Mouse (Mus musculus) spleen, adult 2 months (tissue): ENCODE measurements at regions not wholly inside any gene's neighbourhood (a gene's known extent, or its start where the extent isn't known, plus 50 kb on each side); places are given as distances from the start of the nearest gene placed in this dataset.

Experiments
- DNase-seq, 2 experiments: peaks; one replicate each; pipeline versions ENCODE4 v3.0.0 to v3.0.0-alpha.2; 2012 to 2021; ENCODE audit warnings: low spot score in 2 of 2, low read depth in 1 of 2
- H3K27ac ChIP-seq: fragments of 200-500 bp; 2 replicates; pipeline ENCODE4 v1.5.1; 2012; ENCODE audit warnings: low read length, inconsistent platforms; ENCODE audit not compliant: insufficient read depth
- H3K27me3 ChIP-seq: fragments of 200-500 bp; 2 replicates; pipeline ENCODE4 v1.6.1; 2012; ENCODE audit warnings: mild to moderate bottlenecking, moderate library complexity, low read length, inconsistent platforms; ENCODE audit not compliant: control insufficient read depth, insufficient read depth
- H3K36me3 ChIP-seq: fragments of 200-500 bp; 2 replicates; pipeline ENCODE4 v1.6.1; 2012; ENCODE audit warnings: mild to moderate bottlenecking, low read length, inconsistent platforms; ENCODE audit not compliant: control insufficient read depth, insufficient read depth
- H3K4me1 ChIP-seq: fragments of 200-500 bp; 2 replicates; pipeline ENCODE4 v1.6.1; 2011; ENCODE audit warnings: inconsistent platforms; ENCODE audit not compliant: control insufficient read depth, insufficient read depth, insufficient read length
- H3K4me3 ChIP-seq: fragments of 200-500 bp; 2 replicates; pipeline ENCODE4 v1.5.1; 2011; ENCODE audit warnings: mild to moderate bottlenecking, inconsistent platforms; ENCODE audit not compliant: insufficient read depth, insufficient read length; ENCODE audit errors: extremely low read depth
- CTCF ChIP-seq: fragments of 200-500 bp; IDR thresholded peaks from 2 replicates; pipeline ENCODE4 v1.5.1; 2011; ENCODE audit warnings: mild to moderate bottlenecking, inconsistent platforms; ENCODE audit not compliant: insufficient read depth, insufficient read length, insufficient replicate concordance; ENCODE audit errors: extremely low read depth
- POLR2A ChIP-seq: fragments of 200-500 bp; IDR thresholded peaks from 2 replicates; pipeline ENCODE4 v1.6.1; 2011; ENCODE audit warnings: low read depth, low read length, inconsistent platforms
- WGBS: fragments of 180-500 bp; shearing (Covaris S2); methylation state at CpG from one replicate; pipeline ENCODE4 v1.1.7; 2018; 5-methylcytosine and 5-hydroxymethylcytosine counted together

GRCm38 (mm10) chrX:167099411-167099810, 109.7 kb downstream of the Tmsb4x start:
- peak overlapping the region; percentile 55 for H3K27ac ChIP-seq
- H3K4me1 ChIP-seq: peaks cover 14% of the 10 kb centered on the region; the same call in 1 of the 2 replicates
- DNase-seq: no peak
- no peaks in the 10 kb centered on the region for H3K27me3 ChIP-seq
- no peak for TF ChIP-seq POLR2A
- TF ChIP-seq CTCF: no peak
- H3K4me3 ChIP-seq: no peak overlapping the region
- 84% methylated on average over 6 of the region's 6 CpGs for WGBS
- no peaks in the 10 kb centered on the region for H3K36me3 ChIP-seq

DNA sequence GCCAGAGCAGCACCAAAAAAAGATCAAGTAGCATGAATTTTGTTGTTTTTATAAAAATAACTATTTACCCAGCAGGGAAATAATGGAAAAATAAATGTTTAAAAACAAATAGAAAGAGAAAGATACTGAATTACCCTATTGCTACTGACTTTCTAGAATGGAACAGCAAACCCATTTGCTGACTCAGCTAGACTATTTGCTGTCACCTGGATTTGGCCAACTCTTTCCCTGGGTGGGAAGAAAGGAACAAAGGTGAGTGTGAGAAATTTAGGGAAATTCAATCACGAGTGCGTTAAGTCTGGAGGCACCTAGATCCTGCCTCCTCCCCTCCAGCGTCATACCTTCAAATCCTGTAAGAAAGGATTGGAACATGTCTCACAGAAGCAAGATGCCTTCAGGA, 110.2 kb downstream of the Tmsb4x start:
- 88% methylated on average over 3 of the region's 3 CpGs for WGBS
- Histone ChIP-seq H3K4me1 (peaks cover 14% of the 10 kb centered on the region; the same call in 1 of the 2 replicates), H3K27me3 (no peaks in the 10 kb centered on the region), H3K4me3 (no peak overlapping the region), H3K27ac (no peak overlapping the region), H3K36me3 (no peaks in the 10 kb centered on the region)
- no peak for DNase-seq
- TF ChIP-seq CTCF: no peak
- no peak for TF ChIP-seq POLR2A

GRCm38 (mm10) chrX:167091841-167092240, 117.3 kb downstream of the Tmsb4x start:
- no peak for TF ChIP-seq CTCF
- peak; percentile 18; the same call in 1 of the 2 replicates for TF ChIP-seq POLR2A
- no peak overlapping the region for H3K4me3 ChIP-seq
- H3K36me3 ChIP-seq: no peaks in the 10 kb centered on the region
- no peaks in the 10 kb centered on the region for H3K27me3 ChIP-seq
- H3K27ac ChIP-seq: peak overlapping the region; percentile 46; the same call in 1 of the 2 replicates
- H3K4me1 ChIP-seq: peaks cover 12% of the 10 kb centered on the region; the same call in 1 of the 2 replicates
- WGBS: 32% methylated on average over 1 of the region's 1 CpGs
- DNase-seq: peak; percentile 72 to 86

GRCm38 (mm10) chrX:167088930-167089329, 120.2 kb downstream of the Tmsb4x start:
- no peaks in the 10 kb centered on the region for H3K36me3 ChIP-seq
- peak in 1 of 2 experiments; percentile 59 for DNase-seq
- peak; percentile 3; the same call in 1 of the 2 replicates for TF ChIP-seq POLR2A
- TF ChIP-seq CTCF: no peak
- no peaks in the 10 kb centered on the region for H3K27me3 ChIP-seq
- H3K4me1 ChIP-seq: peaks cover 8% of the 10 kb centered on the region; the same call in 1 of the 2 replicates
- H3K27ac ChIP-seq: peak overlapping the region; percentile 68; the same call in 1 of the 2 replicates
- 30% methylated on average over 3 of the region's 3 CpGs for WGBS
- H3K4me3 ChIP-seq: no peak overlapping the region

- no peak for DNase-seq
- Histone ChIP-seq H3K36me3 (no peaks in the 10 kb centered on the region), H3K27me3 (no peaks in the 10 kb centered on the region), H3K4me1 (peaks cover 8% of the 10 kb centered on the region; the same call in 1 of the 2 replicates), H3K4me3 (no peak overlapping the region), H3K27ac (peak overlapping the region; percentile 50)
- 28% methylated on average over 2 of the region's 2 CpGs for WGBS
- TF ChIP-seq POLR2A (no peak), CTCF (no peak)
Measured at GRCm38 (mm10) chrX:167088438-167088837, 120.7 kb downstream of the Tmsb4x start.

DNA sequence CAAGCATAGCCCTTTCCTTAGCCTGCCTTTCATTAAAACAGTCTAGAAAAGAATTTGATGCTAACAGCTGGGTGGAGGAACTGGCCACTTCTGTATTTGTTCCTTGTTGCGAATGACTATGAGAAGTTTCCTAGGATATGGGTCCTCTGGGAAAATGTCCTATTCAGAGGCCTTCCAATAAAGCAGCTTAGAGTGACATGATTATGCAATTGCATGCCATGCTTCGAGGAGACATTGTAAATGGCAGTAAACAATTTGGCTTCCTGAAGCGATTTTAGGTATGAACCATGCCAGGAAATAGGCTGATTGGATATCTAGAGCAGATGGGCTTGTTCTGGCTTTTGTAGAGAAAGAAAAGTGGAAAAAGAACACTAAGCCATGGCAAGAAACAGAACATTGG, 128.3 kb downstream of the Tmsb4x start:
- 73% methylated on average over 3 of the region's 3 CpGs for WGBS
- Histone ChIP-seq H3K4me1 (no peaks in the 10 kb centered on the region), H3K4me3 (no peak overlapping the region), H3K27ac (no peak overlapping the region), H3K27me3 (no peaks in the 10 kb centered on the region), H3K36me3 (no peaks in the 10 kb centered on the region)
- no peak for DNase-seq
- TF ChIP-seq POLR2A (no peak), CTCF (no peak)

GRCm38 (mm10) chrX:167069075-167069474, 140.0 kb downstream of the Tmsb4x start:
- DNase-seq: no peak
- Histone ChIP-seq H3K27me3 (no peaks in the 10 kb centered on the region), H3K36me3 (no peaks in the 10 kb centered on the region), H3K4me3 (no peak overlapping the region), H3K27ac (no peak overlapping the region), H3K4me1 (peaks cover 2% of the 10 kb centered on the region; the same call in 1 of the 2 replicates)
- TF ChIP-seq POLR2A: no peak
- WGBS: 56% methylated on average over 2 of the region's 2 CpGs
